Mouse (Mus musculus): ENCODE measurements around the gene Dst. TPM values are rescaled to one million over a fixed set of nuclear protein-coding genes. Genes with fewer than 3 reads are reported as not detected.
A peak's percentile ranks its signal among the peaks of the same experiment; 100 is the strongest.

Dst gene
- total and polyA plus RNA-seq, 2 experiments from 2014 or later = 31.7 to 155 TPM

DNA sequence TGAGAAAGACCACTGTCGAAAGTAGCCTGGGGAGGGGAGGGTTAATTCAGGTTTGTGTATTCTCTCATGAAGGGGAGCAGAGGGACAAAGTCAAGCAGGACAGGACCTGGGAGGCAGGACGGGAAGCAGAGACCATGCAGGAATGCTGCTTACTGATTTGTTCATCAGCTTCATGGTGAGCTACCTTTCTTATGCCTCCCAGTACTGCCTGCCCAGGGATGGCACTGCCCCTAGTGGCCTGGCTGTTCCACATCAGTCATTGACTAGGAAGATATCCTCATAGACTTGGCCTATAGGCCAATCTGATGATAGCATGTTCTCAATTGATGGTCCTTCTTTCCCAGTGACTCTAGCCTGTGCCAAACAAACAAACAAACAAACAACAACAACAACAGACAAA, 35.9 kb downstream of the Dst start:
- DNase-seq (ENCODE audit: low spot score) (no peak), ATAC-seq (ENCODE audit: low FRiP score) (no peak)
- Histone ChIP-seq H3K36me3 (ENCODE audit: insufficient read depth, low read length) (no peaks in the 10 kb centered on the region), H3K4me2 (ENCODE audit: low read depth, low read length, poor library complexity, severe bottlenecking) (no peak overlapping the region), H3K27ac (ENCODE audit: low read depth, low read length) (no peak overlapping the region), H3K9ac (replicated peaks; ENCODE audit: low read length, poor library complexity, severe bottlenecking) (no peak overlapping the region), H3K4me1 (ENCODE audit: insufficient read depth, low read length) (no peaks in the 10 kb centered on the region; the same call in 1 of the 2 replicates), H3K27me3 (ENCODE audit: insufficient read depth, low read length) (no peaks in the 10 kb centered on the region), H3K4me3 (ENCODE audit: low read depth, low read length) (no peak overlapping the region), H3K9me3 (ENCODE audit: low read length) (no peaks in the 10 kb centered on the region)
- peak; percentile 32 for TF ChIP-seq CTCF (IDR thresholded peaks at IDR 0.05)
- 65% methylated on average over 2 of the region's 2 CpGs for WGBS

DNA sequence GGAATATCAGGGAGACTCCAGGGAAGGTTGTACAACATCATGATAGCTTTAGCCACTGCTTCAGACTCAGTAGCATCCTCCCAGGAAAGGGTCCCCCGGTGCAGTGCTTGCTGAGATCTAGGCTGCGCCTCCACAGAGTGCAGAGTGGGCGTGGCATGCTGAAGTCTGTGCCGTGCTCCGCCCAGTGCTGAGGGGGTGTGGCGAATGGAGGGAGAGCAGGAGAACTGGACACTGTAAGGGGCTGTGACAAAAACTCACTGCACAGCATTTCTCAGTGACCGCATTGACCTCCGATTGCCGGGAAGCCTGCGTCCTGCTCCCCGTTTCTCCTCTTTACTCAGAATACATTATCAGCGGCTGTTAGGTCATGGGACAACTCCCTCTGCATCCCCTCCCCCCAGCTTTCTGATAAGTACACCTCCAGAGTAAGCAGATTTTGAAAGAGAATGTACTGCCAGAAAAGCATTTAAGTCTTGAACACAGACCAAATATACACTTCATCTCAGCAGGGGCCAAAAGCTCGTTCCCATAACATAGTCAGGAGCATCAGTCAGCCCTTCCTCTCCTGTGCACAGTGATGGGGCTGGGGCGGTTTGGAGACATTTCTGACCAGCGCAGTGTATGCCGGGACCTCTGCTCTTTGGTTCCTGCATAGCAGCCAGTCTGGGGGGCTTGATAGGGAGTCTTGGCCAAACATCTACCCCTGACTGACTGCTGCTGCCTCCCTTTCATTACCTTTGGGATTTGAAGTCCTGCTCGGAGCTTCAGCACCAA, 37.1 kb downstream of the Dst start:
- no peaks in the 10 kb centered on the region for H3K27me3 ChIP-seq (ENCODE audit: insufficient read depth, low read length)
- no peaks in the 10 kb centered on the region for H3K4me1 ChIP-seq (ENCODE audit: insufficient read depth, low read length)
- ATAC-seq (ENCODE audit: low FRiP score) (no peak), DNase-seq (ENCODE audit: low spot score) (no peak)
- TF ChIP-seq CTCF (IDR thresholded peaks at IDR 0.05) = no peak
- no peak overlapping the region for H3K4me2 ChIP-seq (ENCODE audit: low read depth, low read length, poor library complexity, severe bottlenecking)
- no peaks in the 10 kb centered on the region for H3K36me3 ChIP-seq (ENCODE audit: insufficient read depth, low read length)
- H3K9ac ChIP-seq (replicated peaks; ENCODE audit: low read length, poor library complexity, severe bottlenecking) = no peak overlapping the region
- no peak overlapping the region for H3K4me3 ChIP-seq (ENCODE audit: low read depth, low read length)
- no peak overlapping the region for H3K27ac ChIP-seq (ENCODE audit: low read depth, low read length)
- WGBS = 75% methylated on average over 17 of the region's 17 CpGs
- H3K9me3 ChIP-seq (ENCODE audit: low read length) = no peaks in the 10 kb centered on the region

DNA sequence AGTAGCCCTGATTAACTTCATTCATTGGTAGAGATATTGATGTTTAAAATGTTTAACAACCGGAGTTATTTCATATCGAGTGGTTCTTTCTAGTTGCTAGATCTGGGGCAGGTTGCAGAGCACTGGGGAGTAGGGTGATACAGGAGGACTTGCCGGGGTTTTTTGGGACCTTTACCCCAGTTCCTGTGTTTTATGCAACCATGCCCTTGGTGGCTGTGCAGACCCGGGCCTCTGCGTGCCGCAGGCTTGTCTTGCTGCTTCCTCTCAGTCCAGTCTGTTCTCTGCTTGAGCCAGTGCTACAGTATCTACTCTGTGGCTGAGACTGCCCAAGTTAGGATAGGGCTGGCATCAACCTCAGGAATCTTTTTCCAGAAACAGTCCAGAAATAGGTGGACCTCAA, 37.7 kb downstream of the Dst start:
- H3K4me3 ChIP-seq (ENCODE audit: low read depth, low read length) = no peak overlapping the region
- no peak overlapping the region for H3K27ac ChIP-seq (ENCODE audit: low read depth, low read length)
- TF ChIP-seq CTCF (IDR thresholded peaks at IDR 0.05) = no peak
- H3K4me2 ChIP-seq (ENCODE audit: low read depth, low read length, poor library complexity, severe bottlenecking) = no peak overlapping the region
- no peaks in the 10 kb centered on the region for H3K4me1 ChIP-seq (ENCODE audit: insufficient read depth, low read length)
- H3K36me3 ChIP-seq (ENCODE audit: insufficient read depth, low read length) = no peaks in the 10 kb centered on the region
- H3K9ac ChIP-seq (replicated peaks; ENCODE audit: low read length, poor library complexity, severe bottlenecking) = no peak overlapping the region
- no peaks in the 10 kb centered on the region for H3K27me3 ChIP-seq (ENCODE audit: insufficient read depth, low read length)
- DNase-seq (ENCODE audit: low spot score) (no peak), ATAC-seq (ENCODE audit: low FRiP score) (no peak)
- H3K9me3 ChIP-seq (ENCODE audit: low read length) = no peaks in the 10 kb centered on the region
- WGBS = 95% methylated on average over 6 of the region's 6 CpGs

DNA sequence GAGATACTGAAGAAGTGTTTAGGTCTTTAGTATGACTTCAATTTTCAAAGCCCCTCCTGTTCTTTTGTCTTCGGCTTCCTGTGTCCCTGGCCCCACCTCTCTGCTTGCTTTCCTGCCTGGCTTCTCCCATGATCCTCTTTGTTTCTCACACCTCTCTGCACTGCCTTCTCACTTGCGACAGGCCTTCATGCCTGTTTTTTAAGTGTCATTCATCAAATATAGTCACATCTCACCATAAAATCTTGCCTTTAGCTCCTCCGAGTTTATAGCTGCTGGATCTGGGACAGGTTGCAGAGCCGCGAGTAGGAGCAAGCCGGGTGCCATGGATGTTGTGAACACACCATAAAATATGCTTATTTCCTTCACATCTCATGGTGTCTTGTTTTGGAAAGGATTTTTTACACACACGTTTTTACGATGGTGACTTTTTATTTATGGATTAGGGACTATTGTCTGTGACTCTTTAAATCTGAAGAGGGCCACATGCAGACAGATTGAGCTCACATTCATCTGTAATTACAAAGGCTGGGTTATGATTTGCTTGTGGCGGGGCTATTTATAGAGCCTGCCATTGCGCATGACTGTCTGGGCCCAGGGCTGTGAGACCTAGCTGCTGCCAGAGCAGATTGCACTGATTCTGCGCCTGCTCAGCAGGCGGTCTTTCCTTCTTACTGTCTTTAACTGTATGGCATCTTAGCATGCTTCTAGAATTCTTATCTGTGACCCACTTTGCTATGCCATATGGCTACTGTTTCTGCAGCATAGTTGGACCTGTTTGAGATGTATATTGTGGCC, 38.8 kb downstream of the Dst start:
- no peak overlapping the region for H3K27ac ChIP-seq (ENCODE audit: low read depth, low read length)
- no peaks in the 10 kb centered on the region for H3K27me3 ChIP-seq (ENCODE audit: insufficient read depth, low read length)
- peak; percentile 79 for ATAC-seq (ENCODE audit: low FRiP score)

DNA sequence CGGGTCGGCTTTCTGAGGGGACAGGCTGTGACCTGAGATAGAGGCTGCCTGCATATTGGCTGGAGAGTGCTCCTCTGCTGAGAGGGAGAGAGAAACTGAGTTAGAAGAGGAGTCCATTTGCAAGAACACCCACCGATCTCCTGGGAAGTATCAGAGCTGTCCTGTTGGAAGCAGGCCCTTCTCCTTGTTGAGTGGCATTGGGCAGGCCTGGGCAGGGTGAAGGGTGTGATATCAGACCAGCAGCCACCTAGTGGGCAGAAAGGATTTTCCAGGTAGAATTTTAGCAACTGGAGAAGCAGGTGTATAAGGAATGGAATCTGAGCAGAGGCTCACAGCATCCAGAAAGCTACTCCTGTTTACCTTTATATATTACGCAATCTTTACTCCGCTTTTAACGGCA, 39.8 kb downstream of the Dst start:
- 85% methylated on average over 6 of the region's 6 CpGs for WGBS
- Histone ChIP-seq H3K9ac (replicated peaks; ENCODE audit: low read length, poor library complexity, severe bottlenecking) (no peak overlapping the region), H3K27me3 (ENCODE audit: insufficient read depth, low read length) (no peaks in the 10 kb centered on the region), H3K36me3 (ENCODE audit: insufficient read depth, low read length) (no peaks in the 10 kb centered on the region), H3K4me2 (ENCODE audit: low read depth, low read length, poor library complexity, severe bottlenecking) (no peak overlapping the region), H3K4me3 (ENCODE audit: low read depth, low read length) (no peak overlapping the region), H3K27ac (ENCODE audit: low read depth, low read length) (no peak overlapping the region), H3K9me3 (ENCODE audit: low read length) (no peaks in the 10 kb centered on the region), H3K4me1 (ENCODE audit: insufficient read depth, low read length) (no peaks in the 10 kb centered on the region)
- no peak for ATAC-seq (ENCODE audit: low FRiP score)
- TF ChIP-seq CTCF (IDR thresholded peaks at IDR 0.05) = peak; percentile 33; the same call in 1 of the 2 replicates
- DNase-seq (ENCODE audit: low spot score) = no peak

More for the DNA sequence above, 38.8 kb downstream of the Dst start:
- TF ChIP-seq CTCF (IDR thresholded peaks at IDR 0.05) = no peak
- 67% methylated on average over 12 of the region's 12 CpGs for WGBS
- Histone ChIP-seq H3K9me3 (ENCODE audit: low read length) (no peaks in the 10 kb centered on the region), H3K4me1 (ENCODE audit: insufficient read depth, low read length) (no peaks in the 10 kb centered on the region), H3K36me3 (ENCODE audit: insufficient read depth, low read length) (no peaks in the 10 kb centered on the region), H3K9ac (replicated peaks; ENCODE audit: low read length, poor library complexity, severe bottlenecking) (no peak overlapping the region), H3K4me2 (ENCODE audit: low read depth, low read length, poor library complexity, severe bottlenecking) (no peak overlapping the region), H3K4me3 (ENCODE audit: low read depth, low read length) (no peak overlapping the region)
- peak; percentile 79 for DNase-seq (ENCODE audit: low spot score)

DNA sequence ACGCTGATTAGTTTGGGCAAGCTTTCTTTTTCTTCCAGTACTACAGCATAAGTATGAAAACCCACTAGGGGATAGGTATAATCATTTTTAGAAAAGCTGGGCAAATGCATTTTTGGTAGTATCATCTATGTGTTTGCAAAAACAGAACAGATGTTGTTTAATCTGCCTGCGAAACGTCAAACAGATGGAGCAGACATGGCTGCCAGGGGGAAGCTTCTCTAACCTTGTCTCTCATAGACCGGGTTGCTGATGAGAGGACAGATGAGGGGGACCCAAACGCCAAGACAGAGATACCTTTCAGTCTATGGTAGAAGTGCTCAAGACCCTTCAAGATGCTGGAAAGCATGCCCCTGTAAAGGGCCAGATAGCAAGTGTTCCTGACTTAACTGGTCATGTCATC, 40.5 kb downstream of the Dst start:
- H3K36me3 ChIP-seq (ENCODE audit: insufficient read depth, low read length) = no peaks in the 10 kb centered on the region
- no peaks in the 10 kb centered on the region for H3K4me1 ChIP-seq (ENCODE audit: insufficient read depth, low read length)
- H3K9me3 ChIP-seq (ENCODE audit: low read length) = no peaks in the 10 kb centered on the region
- ATAC-seq (ENCODE audit: low FRiP score) = no peak
- no peak overlapping the region for H3K4me2 ChIP-seq (ENCODE audit: low read depth, low read length, poor library complexity, severe bottlenecking)
- no peak overlapping the region for H3K9ac ChIP-seq (replicated peaks; ENCODE audit: low read length, poor library complexity, severe bottlenecking)
- no peak overlapping the region for H3K27ac ChIP-seq (ENCODE audit: low read depth, low read length)
- H3K4me3 ChIP-seq (ENCODE audit: low read depth, low read length) = no peak overlapping the region
- no peaks in the 10 kb centered on the region for H3K27me3 ChIP-seq (ENCODE audit: insufficient read depth, low read length)
- no peak for DNase-seq (ENCODE audit: low spot score)
- no peak for TF ChIP-seq CTCF (IDR thresholded peaks at IDR 0.05)
- 86% methylated on average over 5 of the region's 5 CpGs for WGBS

Data from midbrain, postnatal 0 days (tissue).